Mouse (Mus musculus) lung, embryonic 15.5 days (tissue): ENCODE results near the gene Ip6k1. TPM values are rescaled to one million over a fixed set of nuclear protein-coding genes. Genes with fewer than 3 reads are reported as not detected.

ENCODE experiments used
- ATAC-seq: fragments of 200-750 bp; cut with Nextera tagmentation; 2 replicates; pipeline ENCODE4 v1.8.0; 2017; ENCODE audit warnings: moderate number of reproducible peaks, borderline replicate concordance; ENCODE audit not compliant: low FRiP score, low TSS enrichment; ENCODE audit errors: extremely low read depth
- H3K27ac ChIP-seq: fragments of 300-500 bp; sonication (generic); 2 replicates; pipeline ENCODE4 v1.5.1; 2015; ENCODE audit warnings: moderate library complexity, mild to moderate bottlenecking, inconsistent platforms
- H3K27me3 ChIP-seq: fragments of 300-500 bp; sonication (generic); 2 replicates; pipeline ENCODE4 v1.6.1; 2015; ENCODE audit warnings: inconsistent platforms
- H3K36me3 ChIP-seq: fragments of 300-500 bp; sonication (generic); 2 replicates; pipeline ENCODE4 v1.6.1; 2015; ENCODE audit warnings: inconsistent platforms
- H3K4me1 ChIP-seq: fragments of 300-500 bp; sonication (generic); 2 replicates; pipeline ENCODE4 v1.6.1; 2015; ENCODE audit warnings: inconsistent platforms
- H3K4me2 ChIP-seq: fragments of 300-500 bp; sonication (generic); 2 replicates; pipeline ENCODE4 v1.6.1; 2015; ENCODE audit warnings: inconsistent platforms, mild to moderate bottlenecking, moderate library complexity
- H3K4me3 ChIP-seq: fragments of 300-500 bp; sonication (generic); 2 replicates; pipeline ENCODE4 v1.5.1; 2015; ENCODE audit warnings: mild to moderate bottlenecking, inconsistent platforms
- H3K9ac ChIP-seq: fragments of 300-500 bp; sonication (generic); 2 replicates; pipeline ENCODE4 v1.6.1; 2015; ENCODE audit warnings: inconsistent platforms
- H3K9me3 ChIP-seq: fragments of 300-500 bp; sonication (generic); 2 replicates; pipeline ENCODE4 v1.6.1; 2016; ENCODE audit warnings: inconsistent platforms
- WGBS: fragments of 180-500 bp; shearing (Covaris S2); methylation state at CpG from one replicate; pipeline ENCODE4 v1.1.7; 2015; 5-methylcytosine and 5-hydroxymethylcytosine counted together
- polyA plus RNA-seq: library from polyadenylated mRNA; unstranded; fragments of >200 nt; fragmentation: Nextera tagmentation; extraction: Ambion mirVana; gene quantifications from 2 replicates; pipeline ENCODE4 v1.2.1, GENCODE M21; 2015

Ip6k1 gene
- polyA plus RNA-seq, 1 experiment from 2014 or later, result 53.7 TPM

DNA sequence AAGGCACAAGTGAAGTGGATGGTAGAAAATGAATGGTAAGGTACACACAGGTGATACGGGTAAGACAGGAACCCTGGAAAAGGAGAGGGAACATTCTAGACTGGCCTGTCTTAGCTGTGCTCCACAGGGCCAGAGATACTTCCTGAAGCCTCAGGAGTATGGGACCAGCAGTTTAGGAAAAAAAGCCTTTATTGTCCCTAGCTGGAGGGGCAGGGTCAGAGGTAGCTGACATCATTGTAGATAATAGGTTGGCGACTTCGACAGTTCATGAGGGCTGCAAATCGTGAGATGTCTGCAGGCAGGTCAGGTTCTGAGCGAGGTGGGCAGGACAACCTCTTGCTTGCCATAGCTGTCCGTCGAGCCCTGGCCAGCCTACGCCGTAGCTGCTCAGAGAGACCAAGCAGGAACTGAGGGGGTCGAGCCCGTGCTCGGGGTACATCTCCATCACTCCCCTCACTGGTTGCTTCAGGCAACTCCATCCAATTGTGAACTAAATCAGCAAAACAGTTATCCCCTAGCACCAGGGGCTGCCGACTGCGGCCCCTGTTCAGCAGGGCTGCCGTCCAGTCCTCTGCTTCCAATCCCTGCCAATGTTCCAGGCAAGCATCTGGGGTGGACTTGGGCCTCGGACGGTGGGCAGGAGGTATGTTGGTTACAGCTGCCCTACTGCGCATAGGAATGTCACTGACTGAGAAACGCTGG, 18.1 kb upstream of the Ip6k1 start:
- Histone ChIP-seq H3K4me2 (peak overlapping the region; percentile 88), H3K9me3 (no peaks in the 10 kb centered on the region), H3K27ac (peak overlapping the region; percentile 100), H3K4me3 (peak overlapping the region; percentile 66), H3K4me1 (peaks cover 54% of the 10 kb centered on the region), H3K36me3 (no peaks in the 10 kb centered on the region), H3K27me3 (no peaks in the 10 kb centered on the region), H3K9ac (peak overlapping the region; percentile 67)
- WGBS, result 27% methylated on average over 19 of the region's 19 CpGs
- ATAC-seq, result no peak

GRCm38 (mm10) chr9:107984754-107985055, 17.6 kb upstream of the Ip6k1 start:
- H3K4me2 ChIP-seq, result peak overlapping the region; percentile 88
- H3K27ac ChIP-seq, result peak overlapping the region; percentile 100
- H3K9ac ChIP-seq, result peak overlapping the region; percentile 67
- H3K36me3 ChIP-seq, result no peaks in the 10 kb centered on the region
- H3K27me3 ChIP-seq, result no peaks in the 10 kb centered on the region
- H3K4me1 ChIP-seq, result peaks cover 54% of the 10 kb centered on the region
- no peaks in the 10 kb centered on the region for H3K9me3 ChIP-seq
- peak overlapping the region; percentile 66 for H3K4me3 ChIP-seq
- ATAC-seq, result no peak
- 34% methylated on average over 9 of the region's 9 CpGs for WGBS

- H3K4me3 ChIP-seq, result peak within 1 kb of the TSS; percentile 66
- H3K36me3 ChIP-seq, result no peaks in the 10 kb centered on the region
- peak within 1 kb of the TSS; percentile 67 for H3K9ac ChIP-seq
- H3K9me3 ChIP-seq, result no peaks in the 10 kb centered on the region
- H3K27me3 ChIP-seq, result no peaks in the 10 kb centered on the region
- H3K27ac ChIP-seq, result peak within 1 kb of the TSS; percentile 100
- peaks cover 52% of the 10 kb centered on the region for H3K4me1 ChIP-seq
- under 1% methylated on average over 58 of the region's 58 CpGs for WGBS
- peak within 1 kb of the TSS; percentile 88 for H3K4me2 ChIP-seq
- ATAC-seq, result peak; percentile 65
These were observed 16.9 kb upstream of the Ip6k1 start, which contains the start of gene Inka1 for GRCm38 (mm10) chr9:107985131-107986119. TSS of gene Inka1 (minus strand) at chr9:107985879.

GRCm38 (mm10) chr9:107986376-107986775, 15.9 kb upstream of the Ip6k1 start:
- Histone ChIP-seq H3K36me3 (no peaks in the 10 kb centered on the region), H3K4me1 (peaks cover 43% of the 10 kb centered on the region), H3K4me3 (peak overlapping the region; percentile 66), H3K27ac (peak overlapping the region; percentile 100), H3K9me3 (no peaks in the 10 kb centered on the region), H3K27me3 (no peaks in the 10 kb centered on the region), H3K4me2 (peak overlapping the region; percentile 88), H3K9ac (peak overlapping the region; percentile 67; the same call in 1 of the 2 replicates)
- WGBS, result 2% methylated on average over 18 of the region's 18 CpGs
- peak; percentile 27; the same call in 1 of the 2 replicates for ATAC-seq

DNA sequence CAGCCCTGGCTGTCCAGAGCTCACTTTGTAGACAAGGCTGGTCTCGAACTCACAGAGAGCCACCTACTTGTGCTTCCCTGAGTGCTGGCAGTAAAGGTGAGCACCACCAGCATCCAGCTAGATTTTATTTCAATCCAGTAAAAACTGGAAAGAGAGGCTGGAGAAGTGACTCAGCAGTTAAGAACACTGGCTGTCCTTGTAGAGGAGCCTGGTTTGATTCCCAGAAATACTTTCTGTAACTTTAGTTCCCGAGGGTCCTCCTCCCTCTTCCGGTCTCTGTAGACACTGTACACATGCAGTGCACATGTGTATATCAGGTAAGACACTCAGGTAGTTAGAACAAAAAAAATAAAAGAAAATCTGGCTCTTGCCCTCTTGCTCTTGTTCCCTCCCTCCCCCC, 14.4 kb upstream of the Ip6k1 start:
- Histone ChIP-seq H3K27ac (no peak overlapping the region), H3K27me3 (no peaks in the 10 kb centered on the region), H3K4me2 (no peak overlapping the region), H3K4me1 (peaks cover 27% of the 10 kb centered on the region), H3K9me3 (no peaks in the 10 kb centered on the region), H3K4me3 (no peak overlapping the region), H3K9ac (no peak overlapping the region), H3K36me3 (no peaks in the 10 kb centered on the region)
- no peak for ATAC-seq
- 66% methylated on average over 3 of the region's 3 CpGs for WGBS

DNA sequence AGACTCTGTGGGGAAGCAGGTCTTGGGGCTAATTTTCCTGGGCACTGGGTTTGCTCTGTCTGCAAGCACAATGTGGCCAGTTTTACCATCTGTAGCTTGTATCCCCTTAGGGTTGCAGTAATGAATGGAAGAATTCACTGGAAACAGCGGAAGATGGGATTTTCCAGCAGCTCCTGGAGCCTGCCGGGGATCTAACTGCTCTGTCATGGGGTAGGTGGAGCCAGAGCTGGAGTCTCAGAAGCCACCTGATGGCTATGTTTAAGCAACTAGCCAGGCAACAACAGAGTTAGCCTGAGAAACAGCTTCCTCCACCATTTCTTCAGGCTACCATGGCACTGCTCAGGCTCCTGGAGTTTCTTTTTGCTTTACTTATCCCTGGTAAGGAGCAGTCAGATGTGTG, 10.1 kb upstream of the Ip6k1 start, which contains the start of gene Cdhr4:
Gene Cdhr4 (plus strand): TSS at position 301 of the 400 bp plus-strand sequence.
- 63% methylated on average over 2 of the region's 2 CpGs for WGBS
- Histone ChIP-seq H3K27me3 (no peaks in the 10 kb centered on the region), H3K4me2 (no peak within 1 kb of the TSS), H3K36me3 (no peaks in the 10 kb centered on the region), H3K9ac (no peak within 1 kb of the TSS), H3K27ac (no peak within 1 kb of the TSS), H3K4me3 (no peak within 1 kb of the TSS), H3K9me3 (no peaks in the 10 kb centered on the region), H3K4me1 (no peaks in the 10 kb centered on the region)
- ATAC-seq, result no peak

- H3K4me1 ChIP-seq, result no peaks in the 10 kb centered on the region
- WGBS, result 85% methylated on average over 11 of the region's 11 CpGs
- no peak; the same call in 1 of the 2 replicates for ATAC-seq
These were observed 9.3 kb upstream of the Ip6k1 start for GRCm38 (mm10) chr9:107993013-107993412.

GRCm38 (mm10) chr9:107994464-107994863, 7.8 kb upstream of the Ip6k1 start:
- no peak overlapping the region for H3K9ac ChIP-seq
- ATAC-seq, result no peak
- H3K27me3 ChIP-seq, result no peaks in the 10 kb centered on the region
- no peak overlapping the region for H3K4me3 ChIP-seq
- WGBS, result 33% methylated on average over 2 of the region's 2 CpGs
- H3K4me1 ChIP-seq, result no peaks in the 10 kb centered on the region
- H3K27ac ChIP-seq, result no peak overlapping the region
- H3K4me2 ChIP-seq, result no peak overlapping the region
- no peaks in the 10 kb centered on the region for H3K36me3 ChIP-seq
- H3K9me3 ChIP-seq, result no peaks in the 10 kb centered on the region

More at GRCm38 (mm10) chr9:107993013-107993412, 9.3 kb upstream of the Ip6k1 start:
- Histone ChIP-seq H3K27me3 (no peaks in the 10 kb centered on the region), H3K9ac (no peak overlapping the region), H3K36me3 (no peaks in the 10 kb centered on the region), H3K4me3 (no peak overlapping the region), H3K4me2 (no peak overlapping the region), H3K27ac (no peak overlapping the region), H3K9me3 (no peaks in the 10 kb centered on the region)

GRCm38 (mm10) chr9:107995513-107995912, 6.8 kb upstream of the Ip6k1 start:
- H3K9me3 ChIP-seq, result no peaks in the 10 kb centered on the region
- ATAC-seq, result no peak
- 89% methylated on average over 21 of the region's 21 CpGs for WGBS

GRCm38 (mm10) chr9:107996049-107996448, 6.3 kb upstream of the Ip6k1 start, which contains the start of gene Gm20662:
TSS of gene Gm20662 (plus strand) at chr9:107996349.
- H3K27ac ChIP-seq, result no peak within 1 kb of the TSS
- H3K36me3 ChIP-seq, result no peaks in the 10 kb centered on the region
- no peak within 1 kb of the TSS for H3K4me3 ChIP-seq
- no peaks in the 10 kb centered on the region for H3K9me3 ChIP-seq
- no peaks in the 10 kb centered on the region for H3K27me3 ChIP-seq
- no peak within 1 kb of the TSS for H3K4me2 ChIP-seq
- no peaks in the 10 kb centered on the region for H3K4me1 ChIP-seq
- WGBS, result 90% methylated on average over 5 of the region's 5 CpGs
- ATAC-seq, result no peak
- no peak within 1 kb of the TSS for H3K9ac ChIP-seq

More at GRCm38 (mm10) chr9:107995513-107995912, 6.8 kb upstream of the Ip6k1 start:
- H3K27me3 ChIP-seq, result no peaks in the 10 kb centered on the region
- H3K4me3 ChIP-seq, result no peak overlapping the region
- no peak overlapping the region for H3K4me2 ChIP-seq
- no peak overlapping the region for H3K9ac ChIP-seq
- no peak overlapping the region for H3K27ac ChIP-seq
- no peaks in the 10 kb centered on the region for H3K36me3 ChIP-seq
- no peaks in the 10 kb centered on the region for H3K4me1 ChIP-seq

DNA sequence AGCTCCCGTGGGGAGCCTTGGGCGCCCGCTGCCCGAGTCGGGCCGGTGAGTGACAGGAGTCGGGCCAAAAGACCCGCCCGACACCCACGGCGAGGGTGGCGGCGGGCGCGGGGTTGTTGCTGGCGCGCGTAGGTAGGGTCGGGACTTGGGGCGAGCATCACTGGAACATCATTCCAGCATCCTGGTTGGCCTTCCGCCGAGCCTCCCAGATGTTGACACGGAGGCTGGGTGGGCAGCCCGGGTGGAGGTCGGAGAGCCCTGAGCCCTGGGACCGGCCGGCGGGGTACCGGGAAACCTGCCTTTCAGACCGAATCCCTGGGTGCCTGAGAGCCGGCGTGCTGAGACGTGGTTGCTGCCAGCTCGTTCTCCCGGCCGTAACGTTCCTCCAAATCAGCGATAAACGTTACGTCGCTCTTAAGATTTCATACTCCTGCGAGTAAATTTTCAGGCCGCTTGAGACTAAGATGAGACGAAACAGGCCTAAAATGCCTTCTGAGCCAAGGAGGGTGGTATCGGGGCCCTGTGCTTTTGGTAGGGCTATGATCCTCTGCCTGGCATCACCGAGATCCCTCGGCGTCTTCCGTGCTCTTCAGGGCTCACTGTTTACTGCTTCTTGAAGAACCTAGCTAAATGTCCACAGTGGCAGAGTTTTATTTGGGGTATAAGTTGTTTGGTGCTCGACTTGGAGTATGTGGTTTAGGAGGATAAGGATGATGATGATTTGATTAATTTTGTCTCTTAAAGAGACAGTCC, 653 bp downstream of the Ip6k1 start:
- peak overlapping the region; percentile 98 for H3K9ac ChIP-seq
- peaks cover 11% of the 10 kb centered on the region for H3K4me1 ChIP-seq
- H3K4me2 ChIP-seq, result peak overlapping the region; percentile 62
- no peak; the same call in none of the 2 replicates for ATAC-seq
- H3K27ac ChIP-seq, result peak overlapping the region; percentile 91
- H3K27me3 ChIP-seq, result no peaks in the 10 kb centered on the region
- WGBS, result under 1% methylated on average over 50 of the region's 50 CpGs
- no peaks in the 10 kb centered on the region; the same call in 1 of the 2 replicates for H3K36me3 ChIP-seq
- no peaks in the 10 kb centered on the region for H3K9me3 ChIP-seq
- peak overlapping the region; percentile 94 for H3K4me3 ChIP-seq
